Mouse (Mus musculus): Measurements from ENCODE around the gene Serping1. TPM values are rescaled to one million over a fixed set of nuclear protein-coding genes. Genes with fewer than 3 reads are reported as not detected.

Serping1 gene
- total RNA-seq, 2 experiments from 2014 or later, result 5.9 to 7.5 TPM

- no peak for DNase-seq (ENCODE audit: low spot score in 2 of 2)
Measured at GRCm38 (mm10) chr2:84716423-84717355, 58.6 kb downstream of the Serping1 start.

DNA sequence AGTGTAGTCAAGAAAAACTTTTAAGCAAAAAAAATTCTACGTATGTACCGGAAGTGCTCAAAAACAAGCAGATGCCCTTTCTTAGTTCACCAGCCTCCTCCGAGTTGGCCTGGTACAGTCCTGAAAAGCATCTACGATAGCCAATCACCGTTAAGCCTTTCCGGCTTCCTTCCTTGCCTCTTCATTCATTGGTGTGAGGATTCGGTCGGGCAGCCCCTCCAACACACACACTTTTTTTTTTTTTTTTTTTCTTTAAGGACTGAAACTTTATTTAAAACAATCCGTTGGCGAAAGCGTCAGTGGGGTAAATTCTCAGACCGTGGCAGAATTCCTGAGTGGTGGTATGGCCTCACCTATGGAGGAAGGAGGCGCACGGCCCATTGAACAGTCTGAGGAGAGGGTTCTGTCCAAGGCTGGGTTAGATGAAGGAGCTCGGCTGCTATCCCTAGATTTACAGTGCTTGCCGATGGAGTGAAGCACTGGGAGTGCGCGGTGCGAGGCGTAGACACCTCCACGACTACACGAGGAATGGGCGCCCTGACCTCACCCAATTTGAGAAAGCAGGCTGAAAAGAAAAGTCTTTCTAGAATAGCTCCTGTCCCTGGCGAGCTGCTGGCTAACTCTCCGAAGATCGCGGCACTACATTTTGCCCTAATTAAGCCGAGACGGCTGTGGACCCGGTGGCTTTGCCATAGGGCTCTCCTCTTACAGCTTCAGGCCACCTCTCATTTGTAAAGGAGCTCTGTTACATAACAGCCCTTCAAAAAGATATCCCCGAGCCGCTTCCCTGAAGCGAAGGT is 59.5 kb downstream of the Serping1 start:
- DNase-seq (ENCODE audit: low spot score in 2 of 2), result peak in 1 of 2 experiments; percentile 77

Small RNA genes lying within 50 kb of the gene (microRNA-seq; reads per million reads assigned to microRNA genes)
- gene Mir130a, result 1,436 to 1,730 reads per million in 2 experiments

Other genes with a start within 250 kb of the Serping1 start
- 10 to 100 TPM; 38.2 to 48.0 TPM for gene Ctnnd1, start 124.7 kb downstream of the Serping1 start, total RNA-seq (2021)
- not detected for gene Btbd18, start 116.4 kb downstream of the Serping1 start, total RNA-seq (2021)
- gene Selenoh, start 104.7 kb downstream of the Serping1 start, total RNA-seq (2021), result 10 to 100 TPM; 22.6 to 25.0 TPM
- 1 to 10 TPM; 2.4 to 7.2 TPM for gene Gm28635, start 97.4 kb downstream of the Serping1 start, total RNA-seq (2021)
- gene Med19, start 97.0 kb downstream of the Serping1 start, total RNA-seq (2021), result 10 to 100 TPM; 33.9 to 34.4 TPM
- gene Tmx2, start 96.3 kb downstream of the Serping1 start, total RNA-seq (2021), result 100 to 1,000 TPM; 232 to 252 TPM
- 10 to 100 TPM; 36.3 to 39.1 TPM for gene Zdhhc5, start 60.3 kb downstream of the Serping1 start, total RNA-seq (2021)
- gene Clp1, start 48.1 kb downstream of the Serping1 start, total RNA-seq (2021), result 10 to 100 TPM; 10.7 to 11.7 TPM
- 10 to 100 TPM; 81.2 to 84.9 TPM for gene Ypel4, start 41.4 kb downstream of the Serping1 start, total RNA-seq (2021)
- gene Gm19426, start 31.8 kb downstream of the Serping1 start, total RNA-seq (2021), result 1 to 10 TPM; 1.9 to 2.5 TPM
- 1 to 10 TPM; 4.8 to 5.9 TPM for gene Ube2l6, start 23.4 kb upstream of the Serping1 start, total RNA-seq (2021)
- not detected for gene Smtnl1, start 47.2 kb upstream of the Serping1 start, total RNA-seq (2021)
- 10 to 100 TPM; 52.0 to 57.7 TPM for gene Timm10, start 51.6 kb upstream of the Serping1 start, total RNA-seq (2021)
- gene Slc43a1, start 63.4 kb upstream of the Serping1 start, total RNA-seq (2021), result under 1 TPM; 0.15 to 0.27 TPM
- gene Rtn4rl2, start 111.3 kb upstream of the Serping1 start, total RNA-seq (2021), result 100 to 1,000 TPM; 103 to 104 TPM
- under 1 TPM; 0.30 to 0.58 TPM for gene Slc43a3, start 161.1 kb upstream of the Serping1 start, total RNA-seq (2021)
- gene Prg2, start 205.0 kb upstream of the Serping1 start, total RNA-seq (2021), result not detected
- gene Prg3, start 212.8 kb upstream of the Serping1 start, total RNA-seq (2021), result not detected